Mouse (Mus musculus): Measurements from ENCODE around the gene Thap12. TPM values are rescaled to one million over a fixed set of nuclear protein-coding genes. Genes with fewer than 3 reads are reported as not detected.

Thap12 gene
- total RNA-seq, 2 experiments from 2014 or later: 72.5 to 74.6 TPM

GRCm38 (mm10) chr7:98694046-98694445 lies 8.9 kb upstream of the Thap12 start:
- DNase-seq: peak in 1 of 2 experiments; percentile 31
- intact Hi-C loops (cut with DNase I): loop anchor here (1.0 kb wide), 1 partner anchor 8 kb away; no protein-coding TSS in a partner anchor

- peak in 1 of 2 experiments; percentile 26 for DNase-seq
- intact Hi-C loops (cut with DNase I): loop anchor here (5.0 kb wide), 1 partner anchor 215 kb away; no protein-coding TSS in a partner anchor
Measured at GRCm38 (mm10) chr7:98697496-98697895, 5.4 kb upstream of the Thap12 start.

GRCm38 (mm10) chr7:98698041-98698440 lies 4.9 kb upstream of the Thap12 start:
- intact Hi-C loops (cut with DNase I): loop anchor here (5.0 kb wide), 1 partner anchor 216 kb away; no protein-coding TSS in a partner anchor
- no peak for DNase-seq

- DNase-seq: no peak
- intact Hi-C loops (cut with DNase I): loop anchor here (5.0 kb wide), 1 partner anchor 216 kb away; no protein-coding TSS in a partner anchor
Measured at GRCm38 (mm10) chr7:98698590-98698989, 4.3 kb upstream of the Thap12 start.

- intact Hi-C loops (cut with DNase I): loop anchor here (2.0 kb wide), 1 partner anchor 45 kb away; the partner anchor contains the start of gene Emsy
- no peak for DNase-seq
Measured at GRCm38 (mm10) chr7:98701771-98702170, 1.1 kb upstream of the Thap12 start.

- peak; percentile 41 to 52 for DNase-seq
- intact Hi-C loops (cut with DNase I): loop anchor here (2.0 kb wide), 1 partner anchor 47 kb away; the partner anchor contains the start of gene Emsy
Measured at GRCm38 (mm10) chr7:98703365-98703881, 520 bp downstream of the Thap12 start.

GRCm38 (mm10) chr7:98704276-98704675 lies 1.4 kb downstream of the Thap12 start:
- intact Hi-C loops (cut with DNase I): no loop called here

GRCm38 (mm10) chr7:98713661-98714060 lies 10.8 kb downstream of the Thap12 start:
- intact Hi-C loops (cut with DNase I): no loop called here
- no peak for DNase-seq

More at GRCm38 (mm10) chr7:98704276-98704675, 1.4 kb downstream of the Thap12 start:
- no peak for DNase-seq

- DNase-seq: no peak
- intact Hi-C loops (cut with DNase I): no loop called here
Measured at GRCm38 (mm10) chr7:98717438-98717837, 14.5 kb downstream of the Thap12 start.

GRCm38 (mm10) chr7:98719761-98720160 lies 16.9 kb downstream of the Thap12 start:
- intact Hi-C loops (cut with DNase I): no loop called here
- no peak for DNase-seq

- DNase-seq: no peak
- intact Hi-C loops (cut with DNase I): no loop called here
Measured at GRCm38 (mm10) chr7:98720731-98721130, 17.8 kb downstream of the Thap12 start.

GRCm38 (mm10) chr7:98721172-98721571 lies 18.3 kb downstream of the Thap12 start:
- intact Hi-C loops (cut with DNase I): no loop called here
- no peak for DNase-seq

- intact Hi-C loops (cut with DNase I): no loop called here
Measured at GRCm38 (mm10) chr7:98721623-98722022, 18.7 kb downstream of the Thap12 start.

GRCm38 (mm10) chr7:98725686-98726195 lies 22.8 kb downstream of the Thap12 start:
- intact Hi-C loops (cut with DNase I): no loop called here
- no peak for DNase-seq

More at GRCm38 (mm10) chr7:98721623-98722022, 18.7 kb downstream of the Thap12 start:
- no peak for DNase-seq

- intact Hi-C loops (cut with DNase I): no loop called here
- DNase-seq: no peak
Measured at GRCm38 (mm10) chr7:98727986-98728385, 25.1 kb downstream of the Thap12 start.

GRCm38 (mm10) chr7:98728499-98728898 lies 25.6 kb downstream of the Thap12 start:
- DNase-seq: no peak
- intact Hi-C loops (cut with DNase I): no loop called here

- intact Hi-C loops (cut with DNase I): no loop called here
- no peak for DNase-seq
Measured at GRCm38 (mm10) chr7:98729661-98730271, 26.9 kb downstream of the Thap12 start.

- intact Hi-C loops (cut with DNase I): no loop called here
- no peak for DNase-seq
Measured at GRCm38 (mm10) chr7:98733958-98734357, 31.1 kb downstream of the Thap12 start.

GRCm38 (mm10) chr7:98734876-98735275 lies 32.0 kb downstream of the Thap12 start:
- peak; percentile 65 to 76 for DNase-seq
- intact Hi-C loops (cut with DNase I): no loop called here

GRCm38 (mm10) chr7:98736780-98737550 lies 34.1 kb downstream of the Thap12 start:
- DNase-seq: peak in 1 of 2 experiments; percentile 35
- intact Hi-C loops (cut with DNase I): no loop called here

- no peak for DNase-seq
- intact Hi-C loops (cut with DNase I): loop anchor here (5.0 kb wide), 2 partner anchors 337 to 412 kb away; no protein-coding TSS in a partner anchor
Measured at GRCm38 (mm10) chr7:98740363-98740762, 37.5 kb downstream of the Thap12 start.

Data from heart, postnatal 10 days (tissue).